Mouse (Mus musculus): Measurements from ENCODE around the gene Gm10160.
"Not testable (repeated sequence)": the region's sequence is repeated elsewhere in the genome, so short reads cannot be mapped to it uniquely, and the experiment has no call there.

The Gm10160 gene

GRCm38 (mm10) chr7:81858236-81858635, 2.6 kb upstream of the Gm10160 start:
- DNase-seq (ENCODE audit: low read depth, low spot score) = no peak

DNA sequence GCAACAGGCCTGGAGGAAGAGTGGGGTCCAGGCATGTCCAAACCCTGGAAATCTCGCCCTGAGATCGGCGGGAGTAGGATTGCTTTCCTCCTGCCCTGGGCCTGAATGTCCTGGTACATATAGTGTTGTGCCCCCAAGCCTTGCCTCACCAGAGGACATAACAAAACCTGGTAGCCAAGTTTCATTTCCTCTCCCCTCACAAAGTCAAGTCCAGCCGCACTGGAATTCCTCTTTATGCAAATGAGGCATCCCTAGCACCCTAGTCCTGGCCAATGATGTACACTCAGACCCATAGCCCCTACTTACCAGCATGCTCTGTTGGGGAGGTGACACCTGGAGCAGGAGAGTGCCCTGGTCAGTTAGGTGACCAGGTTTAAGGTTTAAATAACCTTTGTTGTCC, 627 bp upstream of the Gm10160 start:
- DNase-seq (ENCODE audit: low read depth, low spot score) = no peak

GRCm38 (mm10) chr7:81854568-81855307, 856 bp downstream of the Gm10160 start:
- no peak for DNase-seq (ENCODE audit: low read depth, low spot score)

- DNase-seq (ENCODE audit: low read depth, low spot score) = no peak
These were observed 3.9 kb downstream of the Gm10160 start for GRCm38 (mm10) chr7:81851706-81852105.

DNA sequence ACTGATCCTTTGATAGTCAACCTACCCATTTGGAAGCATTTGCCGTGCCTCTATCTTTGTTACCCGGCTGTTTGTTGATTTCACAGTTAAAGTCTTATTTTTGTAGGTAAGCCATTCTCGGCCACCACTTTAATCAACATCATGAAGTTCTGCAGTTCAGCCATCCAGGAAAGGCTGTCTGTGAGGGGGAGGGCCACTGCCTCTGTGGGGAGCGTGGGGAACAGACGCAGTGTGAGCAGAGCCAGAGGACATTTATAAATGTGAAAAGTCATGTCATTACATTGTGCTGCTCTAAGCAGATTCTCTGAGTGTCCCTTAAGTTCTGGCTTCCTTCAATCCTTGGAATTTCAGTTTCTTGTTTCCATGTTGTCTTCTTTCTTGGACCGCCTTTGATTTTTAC, 5.4 kb downstream of the Gm10160 start:
- DNase-seq (ENCODE audit: low read depth, low spot score) = no peak

- no peak for DNase-seq (ENCODE audit: low read depth, low spot score)
These were observed 6.0 kb downstream of the Gm10160 start for GRCm38 (mm10) chr7:81849633-81850032.

DNA sequence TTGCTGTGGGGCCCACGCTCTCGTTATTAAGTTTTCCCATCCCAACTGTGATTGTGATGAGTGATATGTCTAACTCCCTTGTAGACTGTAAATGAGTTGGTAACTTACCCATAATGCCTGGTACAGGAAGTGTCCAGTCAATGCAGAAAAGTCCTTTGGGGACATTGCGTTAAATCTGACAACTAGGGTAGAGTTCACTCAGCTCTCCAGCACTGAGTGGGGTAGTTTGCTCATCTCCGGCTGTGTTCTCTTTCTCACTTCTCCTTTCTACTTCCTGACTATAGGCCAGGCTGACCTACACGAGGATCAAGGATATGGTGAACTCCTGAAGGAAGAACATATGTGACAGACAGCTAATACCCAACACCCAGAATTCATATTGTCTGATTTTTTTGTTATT, 6.4 kb downstream of the Gm10160 start:
- no peak for DNase-seq (ENCODE audit: low read depth, low spot score)

DNA sequence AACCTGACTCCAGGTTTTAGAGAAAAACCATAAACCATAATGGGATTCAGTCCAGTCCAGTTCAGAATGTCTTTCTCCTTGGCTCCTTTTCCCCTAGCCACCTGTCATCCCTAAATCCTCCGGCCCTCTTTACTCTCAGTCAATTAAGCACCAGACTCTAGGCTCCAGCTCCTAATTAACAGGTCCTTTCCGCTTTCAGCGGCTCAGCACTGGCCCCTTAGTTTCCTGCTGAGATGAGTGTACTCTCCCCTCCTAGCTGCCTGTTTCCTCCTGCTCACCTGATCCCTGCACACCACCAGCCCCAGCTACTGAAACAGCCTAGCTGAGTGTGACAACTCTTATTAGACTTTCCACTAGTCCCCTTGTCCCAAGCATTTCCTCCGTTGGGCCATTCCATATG, 7.8 kb downstream of the Gm10160 start:
- no peak for DNase-seq (ENCODE audit: low read depth, low spot score)

DNA sequence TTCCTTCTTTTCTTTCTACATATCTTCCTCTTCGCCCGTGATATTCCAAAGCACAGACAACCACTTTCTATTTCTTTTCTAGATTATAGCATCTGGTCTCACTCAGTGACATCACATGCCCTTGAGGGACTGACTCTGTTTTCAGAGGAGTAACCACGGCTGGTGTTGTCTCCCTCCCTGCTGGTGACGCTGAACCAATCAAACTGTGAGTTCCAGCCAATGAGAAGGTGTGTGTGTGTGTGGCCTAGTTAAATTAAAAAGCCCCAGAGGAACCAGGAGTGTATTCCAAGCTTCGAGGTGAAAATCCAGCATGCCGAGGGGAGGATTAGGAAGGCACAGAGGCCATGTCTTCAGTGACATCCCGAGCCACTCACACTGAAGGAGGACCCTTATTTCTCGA, 8.6 kb downstream of the Gm10160 start:
- DNase-seq (ENCODE audit: low read depth, low spot score) = no peak

DNA sequence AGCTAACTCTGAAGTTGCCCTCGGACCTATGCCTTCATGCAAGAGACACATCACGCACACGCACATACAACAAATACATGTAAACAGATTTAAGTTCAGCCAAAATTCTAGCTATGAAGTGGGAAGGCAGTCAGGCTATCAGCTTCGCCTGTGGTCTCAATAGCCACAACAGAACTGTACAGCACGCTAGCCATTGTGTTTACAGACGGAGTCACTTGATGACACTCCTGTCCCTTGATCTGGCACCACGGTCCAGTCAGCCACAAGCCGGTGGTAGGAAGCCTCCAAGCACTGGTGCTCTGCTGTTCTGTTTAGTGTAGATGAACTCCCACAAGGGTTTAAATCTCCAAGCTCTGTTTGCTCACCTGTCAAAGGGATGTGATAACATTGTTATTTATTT, 9.6 kb downstream of the Gm10160 start:
- no peak for DNase-seq (ENCODE audit: low read depth, low spot score)

- no peak for DNase-seq (ENCODE audit: low read depth, low spot score)
These were observed 10.3 kb downstream of the Gm10160 start for GRCm38 (mm10) chr7:81845313-81845712.

DNA sequence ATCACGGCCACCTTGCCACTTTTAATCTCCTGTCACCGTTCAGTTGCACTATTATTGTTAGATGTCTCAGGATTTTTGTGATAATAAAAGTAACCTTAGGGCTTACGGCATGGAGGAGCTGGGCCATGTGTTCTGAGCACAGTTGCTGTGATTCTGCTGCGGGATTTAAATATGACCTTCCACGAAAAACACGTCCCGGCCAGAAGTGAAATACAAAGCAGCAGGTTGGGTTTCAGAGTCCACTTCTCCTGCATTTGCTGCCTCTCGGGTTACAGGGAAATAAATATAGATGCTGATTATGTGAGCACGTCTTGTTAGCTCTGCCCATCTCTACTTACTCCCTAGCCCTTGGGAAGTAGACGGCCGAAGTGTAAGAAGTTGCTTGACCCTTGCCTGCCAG, 10.8 kb downstream of the Gm10160 start:
- no peak for DNase-seq (ENCODE audit: low read depth, low spot score)

GRCm38 (mm10) chr7:81843903-81844302, 11.7 kb downstream of the Gm10160 start:
- no peak for DNase-seq (ENCODE audit: low read depth, low spot score)

GRCm38 (mm10) chr7:81842998-81843397, 12.6 kb downstream of the Gm10160 start:
- DNase-seq (ENCODE audit: low read depth, low spot score) = no peak

GRCm38 (mm10) chr7:81842141-81842540, 13.5 kb downstream of the Gm10160 start:
- no peak for DNase-seq (ENCODE audit: low read depth, low spot score)

DNA sequence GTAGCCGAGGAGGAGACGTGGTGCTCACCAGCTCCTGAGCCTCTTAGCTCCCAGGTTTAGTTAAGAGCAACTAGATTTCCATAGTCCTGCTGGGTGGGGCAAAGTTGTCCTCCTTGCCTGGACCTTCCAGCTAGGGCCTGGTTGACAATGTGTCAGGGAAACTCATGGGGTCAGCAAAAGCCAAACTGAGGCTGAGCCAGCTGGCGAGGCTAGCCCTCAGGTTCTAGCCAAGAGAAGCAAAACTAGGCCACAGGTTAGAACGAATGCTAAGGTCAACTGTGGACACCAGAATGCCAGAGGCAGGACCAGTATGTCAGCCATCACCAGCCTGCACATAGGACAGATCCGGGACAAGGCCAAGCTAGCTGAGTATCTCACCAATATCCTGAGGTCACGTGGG, 14.2 kb downstream of the Gm10160 start:
- no peak for DNase-seq (ENCODE audit: low read depth, low spot score)

DNA sequence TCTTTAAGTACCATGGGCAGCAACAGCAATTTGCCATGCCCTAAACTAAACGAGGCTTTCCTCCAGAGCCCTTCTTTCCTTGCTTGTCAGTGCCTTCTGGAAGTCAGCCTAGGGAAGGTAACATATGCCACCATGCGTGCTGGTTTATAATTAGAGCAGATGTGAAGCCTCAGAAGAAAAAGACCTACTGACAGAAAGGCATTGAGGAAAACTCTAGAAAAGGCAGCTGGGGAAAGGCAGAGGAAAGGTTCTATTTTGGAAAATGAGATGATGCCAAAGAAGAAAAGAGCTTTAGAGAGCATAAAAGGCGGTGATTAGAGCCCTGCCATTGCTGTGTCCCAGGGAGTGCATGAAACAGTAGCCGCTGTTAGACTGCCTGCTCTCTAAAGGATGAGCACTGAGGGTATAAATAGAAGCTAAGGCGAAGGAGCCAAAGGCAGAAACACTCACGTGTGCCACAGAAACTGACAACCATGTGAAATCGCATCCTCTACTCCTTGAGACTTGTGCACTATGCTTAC, 14.9 kb downstream of the Gm10160 start:
- DNase-seq (ENCODE audit: low read depth, low spot score) = no peak

GRCm38 (mm10) chr7:81839746-81840145, 15.8 kb downstream of the Gm10160 start:
- DNase-seq (ENCODE audit: low read depth, low spot score) = no peak

DNA sequence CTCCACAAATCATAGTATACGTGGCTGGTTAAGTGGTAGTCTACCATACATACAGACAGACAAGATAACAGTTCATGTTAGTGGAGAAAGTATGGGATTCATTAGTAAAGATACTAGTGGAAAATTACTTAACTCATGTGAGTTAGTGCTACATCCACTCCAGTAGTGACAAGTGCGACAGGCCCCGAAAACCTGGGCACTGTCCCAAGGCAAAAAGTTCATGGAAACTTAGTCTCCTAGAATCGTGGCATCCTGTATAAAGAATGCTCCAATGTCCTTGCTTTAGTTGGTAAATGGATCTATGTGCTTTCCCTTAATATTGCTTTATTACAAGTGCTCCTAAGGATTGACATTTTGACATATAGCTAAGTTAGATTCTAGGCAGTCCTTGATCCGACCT, 17.8 kb downstream of the Gm10160 start:
- not testable (repeated sequence) for DNase-seq (ENCODE audit: low read depth, low spot score)

GRCm38 (mm10) chr7:81835430-81835829, 20.2 kb downstream of the Gm10160 start:
- no peak for DNase-seq (ENCODE audit: low read depth, low spot score)

GRCm38 (mm10) chr7:81834847-81835246, 20.7 kb downstream of the Gm10160 start:
- DNase-seq (ENCODE audit: low read depth, low spot score) = no peak

DNA sequence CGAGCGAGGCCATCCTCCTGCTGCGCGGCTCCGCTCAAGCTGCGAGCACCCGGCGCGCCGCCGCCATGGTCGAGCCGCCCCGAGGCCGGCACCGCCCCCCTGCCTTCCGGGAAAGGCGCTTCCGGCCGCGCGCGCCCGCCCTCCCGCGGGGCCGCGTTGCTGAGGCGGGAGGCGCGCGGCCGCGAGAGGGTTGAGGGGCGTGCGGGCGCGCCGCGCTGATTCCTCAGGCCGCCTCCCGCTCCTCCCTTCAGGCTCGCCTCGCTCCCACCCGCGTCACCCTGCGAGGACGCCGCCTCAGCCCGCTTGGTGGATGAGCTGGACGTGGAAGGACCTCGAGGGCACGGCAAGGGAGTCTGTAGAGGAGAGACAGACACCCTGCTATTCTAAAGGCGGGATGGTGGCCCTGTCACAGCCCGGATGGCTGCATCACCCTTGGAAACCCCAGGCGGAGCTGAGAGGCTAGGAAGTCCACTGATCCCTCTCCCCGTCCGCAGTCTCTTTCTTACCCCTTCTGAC, 26.2 kb downstream of the Gm10160 start, which contains the start of gene Btbd1:
Btbd1 (minus strand) TSS at position 53 of the 516 bp plus-strand sequence.
- DNase-seq (ENCODE audit: low read depth, low spot score) = peak; percentile 67

DNA sequence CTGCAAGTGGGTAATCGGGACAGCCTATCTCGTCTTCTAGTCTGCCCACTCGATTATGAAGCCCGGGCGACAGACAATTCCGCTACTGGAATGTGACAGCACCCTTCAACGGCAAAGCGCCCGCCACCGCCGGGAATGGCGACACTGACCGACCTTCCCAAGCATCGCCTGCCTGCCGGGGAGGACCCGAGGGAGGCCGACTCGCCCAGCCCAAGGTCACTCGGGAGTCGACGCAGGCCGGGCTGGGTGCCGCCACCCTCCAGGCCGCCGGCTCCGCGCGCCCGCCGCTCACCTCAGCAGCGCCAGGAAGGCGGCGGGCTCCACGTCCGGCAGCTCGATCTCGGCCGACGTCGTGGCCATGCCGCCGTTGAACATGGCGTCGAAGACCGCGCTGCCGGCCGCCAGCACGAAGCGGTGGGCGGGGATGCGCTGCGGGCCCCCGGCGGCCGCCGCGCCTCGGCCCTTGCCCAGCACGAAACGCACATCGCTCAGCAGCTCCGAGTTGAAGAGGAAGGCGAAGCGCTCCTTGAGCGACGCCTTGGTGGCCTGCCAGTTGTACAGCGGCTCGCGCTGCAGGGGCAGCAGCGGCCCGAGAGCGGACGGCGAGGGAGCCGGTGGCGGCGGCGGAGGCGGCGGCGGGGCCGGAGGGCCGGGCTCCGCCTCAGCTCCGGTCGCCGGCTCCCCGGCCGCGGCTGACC, 26.8 kb downstream of the Gm10160 start:
- DNase-seq (ENCODE audit: low read depth, low spot score) = peak; percentile 15

Measured in retina, adult 2 months (tissue).